Mouse (Mus musculus) megakaryocyte, embryonic 14.5 days (primary cell): Measurements from ENCODE around the gene AY074887. TPM values are rescaled to one million over a fixed set of nuclear protein-coding genes. Genes with fewer than 3 reads are reported as not detected.

Experiments
- H3K27me3 ChIP-seq: replicated peaks from 2 replicates; pipeline ENCODE3; 2012; ENCODE audit warnings: inconsistent platforms
- H3K36me3 ChIP-seq: replicated peaks from 2 replicates; pipeline ENCODE3; 2012; ENCODE audit warnings: low read length, inconsistent platforms, mixed read lengths
- H3K4me1 ChIP-seq: 2 replicates; pipeline ENCODE4 v1.6.1; 2012; ENCODE audit warnings: inconsistent platforms
- H3K4me3 ChIP-seq: replicated peaks from 2 replicates; pipeline ENCODE3; 2012; ENCODE audit warnings: moderate library complexity, mild to moderate bottlenecking, inconsistent platforms
- H3K9me3 ChIP-seq: 2 replicates; pipeline ENCODE4 v1.6.1; 2012; ENCODE audit warnings: inconsistent platforms
- FLI1 ChIP-seq: IDR thresholded peaks from 2 replicates; pipeline ENCODE4 v1.6.1; 2012; ENCODE audit warnings: low read length, inconsistent platforms, mixed read lengths
- GATA1 ChIP-seq: IDR thresholded peaks from 3 replicates; pipeline ENCODE4 v1.6.1; 2012; ENCODE audit warnings: mixed read lengths, low read length, inconsistent platforms, borderline replicate concordance
- polyA plus RNA-seq: library from polyadenylated mRNA; stranded (reverse); fragments of >175 nt; gene quantifications from 2 replicates; pipeline ENCODE4 v1.2.3, GENCODE M21; 2012; ENCODE audit warnings: low replicate concordance; ENCODE audit not compliant: insufficient read depth

AY074887 gene
- polyA plus RNA-seq, 1 experiment, result not detected

DNA sequence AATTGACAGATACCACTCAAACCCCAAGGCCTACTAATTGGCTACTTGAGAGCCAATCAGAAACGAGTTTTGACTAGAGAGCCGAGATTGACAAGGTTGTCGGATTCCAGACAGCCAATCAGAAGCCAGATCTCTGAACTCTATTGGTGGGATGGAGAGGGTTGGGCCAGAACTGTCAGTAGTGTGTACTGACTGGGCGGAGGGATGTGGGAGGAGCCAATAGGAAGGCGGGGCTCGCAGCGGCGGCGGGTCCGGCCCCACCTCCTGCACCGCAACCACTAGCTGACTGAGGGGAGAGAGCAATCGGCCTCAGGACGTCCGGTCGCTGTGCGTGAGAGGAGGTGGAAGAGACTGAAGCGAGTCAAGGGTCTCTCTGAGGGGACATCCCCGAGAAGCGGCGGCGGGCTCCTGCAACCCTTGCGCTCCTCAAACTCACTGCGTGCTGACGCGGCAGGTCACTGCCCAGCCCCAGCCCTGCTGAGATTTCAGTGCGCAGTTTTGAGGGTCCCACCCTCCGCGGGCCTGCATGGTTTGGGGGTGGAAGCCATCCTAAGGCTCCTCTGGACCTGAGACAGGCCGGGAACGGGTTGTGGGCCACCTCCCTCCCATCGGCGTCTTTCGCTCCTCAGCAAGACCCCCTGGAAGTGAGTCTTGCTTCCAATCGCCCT lies 33.7 kb downstream of the AY074887 start, which contains the start of gene Hykk:
Gene Hykk, plus strand, starts transcription at position 274 of the 668 bp plus-strand sequence.
- no peak for TF ChIP-seq FLI1
- no peak for TF ChIP-seq GATA1
- H3K9me3 ChIP-seq, result peaks cover 23% of the 10 kb centered on the region
- peaks cover 5% of the 10 kb centered on the region for H3K36me3 ChIP-seq
- H3K4me3 ChIP-seq, result peak within 1 kb of the TSS; percentile 87
- H3K27me3 ChIP-seq, result peaks cover 35% of the 10 kb centered on the region
- H3K4me1 ChIP-seq, result peaks cover 9% of the 10 kb centered on the region

DNA sequence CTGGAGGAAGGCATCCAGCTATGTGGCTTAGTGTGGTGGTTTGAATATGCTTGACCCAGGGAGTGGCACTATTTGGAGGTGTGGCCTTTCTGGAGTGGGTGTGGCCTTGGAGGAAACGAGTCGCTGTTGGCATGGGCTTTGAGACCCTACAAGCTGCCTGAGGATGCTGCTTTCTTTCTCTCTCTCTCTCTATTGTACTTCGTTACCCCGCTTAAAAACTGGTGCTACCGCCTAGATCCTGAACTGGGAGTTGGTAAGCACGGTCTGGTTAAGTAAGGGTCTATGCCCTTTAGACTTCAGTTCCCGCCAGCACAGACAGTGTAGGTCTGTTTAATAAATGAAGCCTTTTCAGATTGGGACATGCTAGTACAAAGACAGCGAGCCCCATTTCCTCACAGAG lies 34.4 kb downstream of the AY074887 start:
- Histone ChIP-seq H3K27me3 (peaks cover 35% of the 10 kb centered on the region), H3K4me3 (no peak overlapping the region), H3K9me3 (peaks cover 23% of the 10 kb centered on the region), H3K36me3 (peaks cover 12% of the 10 kb centered on the region), H3K4me1 (peaks cover 9% of the 10 kb centered on the region)
- TF ChIP-seq FLI1 (no peak), GATA1 (no peak)

DNA sequence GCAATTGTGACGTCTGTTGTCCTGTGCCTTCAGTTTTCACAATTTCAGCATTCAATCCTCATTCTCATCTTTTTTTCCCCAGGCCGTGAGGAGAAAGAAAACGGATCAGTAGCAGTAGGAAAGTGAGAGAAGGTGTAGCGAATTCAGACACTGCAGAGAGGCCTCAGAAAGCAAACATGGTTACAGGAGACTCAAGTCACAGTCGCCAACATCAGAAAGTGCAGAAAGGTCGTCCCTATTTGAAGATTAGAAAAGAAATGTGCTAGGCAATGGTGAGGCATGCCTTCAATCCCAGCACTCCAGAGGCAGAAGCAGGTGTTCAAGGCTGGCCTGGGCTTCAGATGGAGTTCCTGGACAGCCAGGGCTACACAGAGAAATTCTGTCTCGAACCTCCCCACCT lies 35.2 kb downstream of the AY074887 start:
- Histone ChIP-seq H3K27me3 (peaks cover 35% of the 10 kb centered on the region), H3K4me3 (no peak overlapping the region), H3K9me3 (peaks cover 23% of the 10 kb centered on the region), H3K36me3 (peaks cover 19% of the 10 kb centered on the region), H3K4me1 (peaks cover 9% of the 10 kb centered on the region)
- TF ChIP-seq FLI1, result no peak

DNA sequence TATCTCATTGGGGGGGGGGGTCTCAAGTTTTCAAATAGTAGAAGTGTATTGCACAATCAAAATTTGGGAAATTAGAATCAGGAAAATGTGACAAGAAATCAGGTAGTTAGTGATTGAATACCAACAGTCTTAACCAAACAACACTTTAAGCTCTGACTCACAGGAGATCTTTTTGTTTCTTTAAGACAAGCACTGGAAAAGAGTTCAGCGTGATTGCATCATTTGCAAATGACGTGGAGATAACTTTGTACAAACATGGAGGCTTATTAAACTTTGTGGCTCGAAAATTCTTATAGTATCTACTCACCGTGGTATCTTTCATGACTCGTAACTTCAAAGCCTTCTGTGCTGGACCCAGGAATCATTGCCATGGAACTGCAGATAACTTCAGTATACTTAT lies 41.4 kb downstream of the AY074887 start:
- no peak overlapping the region for H3K4me3 ChIP-seq
- H3K27me3 ChIP-seq, result no peaks in the 10 kb centered on the region
- no peaks in the 10 kb centered on the region for H3K4me1 ChIP-seq
- peaks cover 77% of the 10 kb centered on the region for H3K36me3 ChIP-seq
- TF ChIP-seq GATA1 (no peak), FLI1 (no peak)
- H3K9me3 ChIP-seq, result no peaks in the 10 kb centered on the region

Other genes starting within 250 kb of the AY074887 start
- gene Wdr61, start 216.5 kb downstream of the AY074887 start, polyA plus RNA-seq, result 10.7 and 17.7 TPM in 2 replicates
- gene Crabp1, start 186.2 kb downstream of the AY074887 start, polyA plus RNA-seq, result not detected in 2 replicates
- 0.36 TPM in 1 of 2 replicates, not detected in the other for gene Ireb2, start 87.2 kb downstream of the AY074887 start, polyA plus RNA-seq
- not detected in 2 replicates for gene Hykk, start 33.7 kb downstream of the AY074887 start, polyA plus RNA-seq
- 16.1 TPM in 1 of 2 replicates, not detected in the other for gene Psma4, start 208 bp downstream of the AY074887 start, polyA plus RNA-seq
- gene Chrna5, start 29.9 kb upstream of the AY074887 start, polyA plus RNA-seq, result not detected in 2 replicates
- gene Chrna3, start 75.6 kb upstream of the AY074887 start, polyA plus RNA-seq, result not detected in 2 replicates
- not detected in 2 replicates for gene Chrnb4, start 97.8 kb upstream of the AY074887 start, polyA plus RNA-seq
- gene Ube2q2, start 197.9 kb upstream of the AY074887 start, polyA plus RNA-seq, result 11.4 and 31.0 TPM in 2 replicates